Mouse (Mus musculus): ENCODE data around the gene Nedd4. TPM values are rescaled to one million over a fixed set of nuclear protein-coding genes. Genes with fewer than 3 reads are reported as not detected.

The Nedd4 gene
- polyA plus RNA-seq (2012; fragmentation: generic; extraction: Trizol) = 195 TPM

GRCm38 (mm10) chr9:72661895-72662661 is at the start of gene Nedd4:
Gene Nedd4 (plus strand): TSS chr9:72662346.
- TF ChIP-seq POLR2A (IDR thresholded peaks at IDR 0.05; ENCODE audit: insufficient read length, low read depth) (peak; percentile 81), POLR2AphosphoS2 (IDR thresholded peaks at IDR 0.05; ENCODE audit: insufficient read length, low read depth) (peak; percentile 78), E2F4 (IDR thresholded peaks at IDR 0.05; ENCODE audit: insufficient read depth) (peak; percentile 31), MAX (IDR thresholded peaks at IDR 0.05; ENCODE audit: low read depth) (no peak), SRF (IDR thresholded peaks at IDR 0.05; ENCODE audit: control insufficient read depth, insufficient read length, low read depth) (no peak), REST (IDR thresholded peaks at IDR 0.05; ENCODE audit: insufficient read depth, insufficient read length) (peak; percentile 37), TCF3 (IDR thresholded peaks at IDR 0.05; ENCODE audit: insufficient read length, low read depth) (no peak), TCF12 (IDR thresholded peaks at IDR 0.05; ENCODE audit: insufficient read depth, poor library complexity, severe bottlenecking) (no peak), USF1 (IDR thresholded peaks at IDR 0.05; ENCODE audit: low read depth) (no peak), CEBPB (IDR thresholded peaks at IDR 0.05; ENCODE audit: insufficient read depth, poor library complexity, severe bottlenecking) (no peak), MYOG (IDR thresholded peaks at IDR 0.05; ENCODE audit: control insufficient read depth in 1 of 3, insufficient read depth in 1 of 3, insufficient read length in 2 of 3, low read depth in 2 of 3) (peak in 1 of 3 experiments; percentile 37), MYOD1 (IDR thresholded peaks at IDR 0.05; ENCODE audit: control insufficient read depth in 1 of 3, insufficient read length in 2 of 3, low read depth in 2 of 3) (no peak)

GRCm38 (mm10) chr9:72613884-72614283 is 48.3 kb upstream of the Nedd4 start:
- Histone ChIP-seq H3K4me2 (ENCODE audit: low read depth) (no peak overlapping the region), H3K36me3 (ENCODE audit: control insufficient read depth, insufficient read depth) (peaks cover 37% of the 10 kb centered on the region)

More at GRCm38 (mm10) chr9:72661895-72662661, at the start of gene Nedd4:
- Histone ChIP-seq H3K4me2 (ENCODE audit: low read depth) (peak within 1 kb of the TSS; percentile 87), H3K79me2 (ENCODE audit: control insufficient read depth, insufficient read depth) (peaks cover 49% of the 10 kb centered on the region), H3K27me3 (ENCODE audit: control insufficient read depth, insufficient read depth, insufficient read length) (no peaks in the 10 kb centered on the region), H3K36me3 (ENCODE audit: control insufficient read depth, insufficient read depth) (peaks cover 17% of the 10 kb centered on the region), H3ac (ENCODE audit: control insufficient read depth, insufficient read length) (peak within 1 kb of the TSS; percentile 94), H3K4me3 (peak within 1 kb of the TSS; percentile 89)

GRCm38 (mm10) chr9:72614786-72615480 is 47.2 kb upstream of the Nedd4 start:
- no peak overlapping the region for H3K4me3 ChIP-seq
- H3K27me3 ChIP-seq (ENCODE audit: control insufficient read depth, insufficient read depth, insufficient read length) = no peaks in the 10 kb centered on the region
- H3K79me2 ChIP-seq (ENCODE audit: control insufficient read depth, insufficient read depth) = no peaks in the 10 kb centered on the region
- H3K4me2 ChIP-seq (ENCODE audit: low read depth) = no peak overlapping the region
- peaks cover 39% of the 10 kb centered on the region for H3K36me3 ChIP-seq (ENCODE audit: control insufficient read depth, insufficient read depth)
- TF ChIP-seq CEBPB (IDR thresholded peaks at IDR 0.05; ENCODE audit: insufficient read depth, poor library complexity, severe bottlenecking) = no peak
- no peak for TF ChIP-seq MAX (IDR thresholded peaks at IDR 0.05; ENCODE audit: low read depth)
- TF ChIP-seq USF1 (IDR thresholded peaks at IDR 0.05; ENCODE audit: low read depth) = no peak
- no peak for TF ChIP-seq POLR2A (IDR thresholded peaks at IDR 0.05; ENCODE audit: insufficient read length, low read depth)
- TF ChIP-seq E2F4 (IDR thresholded peaks at IDR 0.05; ENCODE audit: insufficient read depth) = no peak
- no peak for TF ChIP-seq REST (IDR thresholded peaks at IDR 0.05; ENCODE audit: insufficient read depth, insufficient read length)
- TF ChIP-seq TCF12 (IDR thresholded peaks at IDR 0.05; ENCODE audit: insufficient read depth, poor library complexity, severe bottlenecking) = no peak
- TF ChIP-seq MYOG (IDR thresholded peaks at IDR 0.05; ENCODE audit: control insufficient read depth in 1 of 3, insufficient read depth in 1 of 3, insufficient read length in 2 of 3, low read depth in 2 of 3) = no peak
- no peak for TF ChIP-seq MYOD1 (IDR thresholded peaks at IDR 0.05; ENCODE audit: control insufficient read depth in 1 of 3, insufficient read length in 2 of 3, low read depth in 2 of 3)
- TF ChIP-seq SRF (IDR thresholded peaks at IDR 0.05; ENCODE audit: control insufficient read depth, insufficient read length, low read depth) = no peak
- no peak for TF ChIP-seq POLR2AphosphoS2 (IDR thresholded peaks at IDR 0.05; ENCODE audit: insufficient read length, low read depth)
- no peak for TF ChIP-seq TCF3 (IDR thresholded peaks at IDR 0.05; ENCODE audit: insufficient read length, low read depth)
- no peak overlapping the region for H3ac ChIP-seq (ENCODE audit: control insufficient read depth, insufficient read length)

More at GRCm38 (mm10) chr9:72613884-72614283, 48.3 kb upstream of the Nedd4 start:
- no peaks in the 10 kb centered on the region for H3K79me2 ChIP-seq (ENCODE audit: control insufficient read depth, insufficient read depth)
- H3K4me3 ChIP-seq = no peak overlapping the region
- TF ChIP-seq POLR2AphosphoS2 (IDR thresholded peaks at IDR 0.05; ENCODE audit: insufficient read length, low read depth) (no peak), TCF12 (IDR thresholded peaks at IDR 0.05; ENCODE audit: insufficient read depth, poor library complexity, severe bottlenecking) (no peak), E2F4 (IDR thresholded peaks at IDR 0.05; ENCODE audit: insufficient read depth) (no peak), MAX (IDR thresholded peaks at IDR 0.05; ENCODE audit: low read depth) (no peak), USF1 (IDR thresholded peaks at IDR 0.05; ENCODE audit: low read depth) (no peak), MYOD1 (IDR thresholded peaks at IDR 0.05; ENCODE audit: control insufficient read depth in 1 of 3, insufficient read length in 2 of 3, low read depth in 2 of 3) (no peak), CEBPB (IDR thresholded peaks at IDR 0.05; ENCODE audit: insufficient read depth, poor library complexity, severe bottlenecking) (no peak), SRF (IDR thresholded peaks at IDR 0.05; ENCODE audit: control insufficient read depth, insufficient read length, low read depth) (no peak), MYOG (IDR thresholded peaks at IDR 0.05; ENCODE audit: control insufficient read depth in 1 of 3, insufficient read depth in 1 of 3, insufficient read length in 2 of 3, low read depth in 2 of 3) (no peak), POLR2A (IDR thresholded peaks at IDR 0.05; ENCODE audit: insufficient read length, low read depth) (no peak)
- H3ac ChIP-seq (ENCODE audit: control insufficient read depth, insufficient read length) = no peak overlapping the region
- no peaks in the 10 kb centered on the region for H3K27me3 ChIP-seq (ENCODE audit: control insufficient read depth, insufficient read depth, insufficient read length)

GRCm38 (mm10) chr9:72618037-72618436 is 44.1 kb upstream of the Nedd4 start:
- Histone ChIP-seq H3K79me2 (ENCODE audit: control insufficient read depth, insufficient read depth) (no peaks in the 10 kb centered on the region), H3K36me3 (ENCODE audit: control insufficient read depth, insufficient read depth) (peaks cover 29% of the 10 kb centered on the region), H3K4me2 (ENCODE audit: low read depth) (no peak overlapping the region), H3K27me3 (ENCODE audit: control insufficient read depth, insufficient read depth, insufficient read length) (no peaks in the 10 kb centered on the region), H3ac (ENCODE audit: control insufficient read depth, insufficient read length) (no peak overlapping the region), H3K4me3 (no peak overlapping the region)
- TF ChIP-seq POLR2A (IDR thresholded peaks at IDR 0.05; ENCODE audit: insufficient read length, low read depth) (no peak), TCF12 (IDR thresholded peaks at IDR 0.05; ENCODE audit: insufficient read depth, poor library complexity, severe bottlenecking) (no peak), CEBPB (IDR thresholded peaks at IDR 0.05; ENCODE audit: insufficient read depth, poor library complexity, severe bottlenecking) (no peak), MYOD1 (IDR thresholded peaks at IDR 0.05; ENCODE audit: control insufficient read depth in 1 of 3, insufficient read length in 2 of 3, low read depth in 2 of 3) (no peak), MAX (IDR thresholded peaks at IDR 0.05; ENCODE audit: low read depth) (no peak), E2F4 (IDR thresholded peaks at IDR 0.05; ENCODE audit: insufficient read depth) (no peak), SRF (IDR thresholded peaks at IDR 0.05; ENCODE audit: control insufficient read depth, insufficient read length, low read depth) (no peak), TCF3 (IDR thresholded peaks at IDR 0.05; ENCODE audit: insufficient read length, low read depth) (no peak), REST (IDR thresholded peaks at IDR 0.05; ENCODE audit: insufficient read depth, insufficient read length) (no peak), MYOG (IDR thresholded peaks at IDR 0.05; ENCODE audit: control insufficient read depth in 1 of 3, insufficient read depth in 1 of 3, insufficient read length in 2 of 3, low read depth in 2 of 3) (no peak), POLR2AphosphoS2 (IDR thresholded peaks at IDR 0.05; ENCODE audit: insufficient read length, low read depth) (no peak), USF1 (IDR thresholded peaks at IDR 0.05; ENCODE audit: low read depth) (no peak)
